Mouse (Mus musculus): ENCODE results near the gene Nol6. TPM values are rescaled to one million over a fixed set of nuclear protein-coding genes. Genes with fewer than 3 reads are reported as not detected.

Nol6 gene
- polyA plus RNA-seq (2015; fragmentation: Nextera tagmentation; extraction: Ambion mirVana): 12.1 and 15.8 TPM in 2 replicates

DNA sequence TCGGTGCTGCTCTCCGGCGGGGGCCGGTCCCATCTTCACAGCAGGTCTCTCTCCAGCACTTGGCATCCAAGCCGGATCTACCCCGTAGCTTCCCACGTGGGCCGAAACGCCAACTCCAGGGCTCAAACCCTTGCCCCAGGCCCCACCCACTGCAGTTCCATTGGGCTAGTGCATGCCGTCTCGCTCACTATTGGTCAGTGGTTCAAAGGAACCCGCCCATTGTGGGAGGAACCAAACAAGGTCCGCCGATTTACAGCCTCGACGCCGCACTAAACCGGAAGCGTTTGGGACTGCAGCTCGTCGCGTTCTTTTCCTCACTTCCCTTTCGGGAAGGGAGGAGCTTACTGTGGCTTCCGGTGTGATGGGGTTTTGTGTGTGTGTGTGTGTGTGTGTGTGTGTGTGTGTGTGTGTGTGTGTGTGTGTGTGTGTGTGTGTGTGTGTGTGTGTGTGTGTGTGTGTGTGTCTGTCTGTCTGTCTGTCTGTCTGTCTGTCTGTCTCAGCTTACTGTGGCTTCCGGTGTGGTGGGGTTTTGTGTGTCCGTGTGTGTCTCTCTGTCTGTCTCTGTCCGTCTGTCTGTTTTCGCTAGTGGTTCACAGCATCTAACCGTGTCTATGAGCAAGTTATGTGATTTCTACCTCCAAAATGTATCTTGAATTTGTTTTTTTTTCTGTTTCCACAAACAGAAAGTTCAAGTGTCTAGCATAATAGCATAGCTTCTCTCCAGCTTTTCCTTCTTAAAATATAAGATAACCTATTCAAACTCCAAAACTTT lies at the start of gene Nol6:
Nol6 (minus strand) TSS at position 276 of the 772 bp plus-strand sequence.
- peak; percentile 99 for DNase-seq (ENCODE audit: low spot score)

DNA sequence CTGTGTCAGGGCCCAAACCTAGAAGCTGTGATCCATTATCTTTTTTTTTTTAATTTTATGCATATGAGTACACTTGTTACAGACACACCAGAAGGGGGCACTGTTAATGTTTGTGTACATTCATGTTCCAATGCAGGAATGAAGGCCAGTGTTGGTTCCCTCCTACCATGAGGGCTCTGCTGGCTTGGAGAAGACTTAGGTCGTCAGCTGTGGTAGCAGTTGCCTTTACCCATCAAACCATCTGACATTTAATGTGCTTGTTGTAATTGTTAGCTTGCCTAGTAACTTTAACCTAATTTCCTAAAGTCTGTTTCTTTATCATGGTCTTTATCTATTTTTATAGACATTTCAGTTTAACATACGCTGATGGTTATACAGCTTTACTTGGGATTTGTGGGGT lies 46.7 kb upstream of the Nol6 start:
- DNase-seq (ENCODE audit: low spot score): no peak

DNA sequence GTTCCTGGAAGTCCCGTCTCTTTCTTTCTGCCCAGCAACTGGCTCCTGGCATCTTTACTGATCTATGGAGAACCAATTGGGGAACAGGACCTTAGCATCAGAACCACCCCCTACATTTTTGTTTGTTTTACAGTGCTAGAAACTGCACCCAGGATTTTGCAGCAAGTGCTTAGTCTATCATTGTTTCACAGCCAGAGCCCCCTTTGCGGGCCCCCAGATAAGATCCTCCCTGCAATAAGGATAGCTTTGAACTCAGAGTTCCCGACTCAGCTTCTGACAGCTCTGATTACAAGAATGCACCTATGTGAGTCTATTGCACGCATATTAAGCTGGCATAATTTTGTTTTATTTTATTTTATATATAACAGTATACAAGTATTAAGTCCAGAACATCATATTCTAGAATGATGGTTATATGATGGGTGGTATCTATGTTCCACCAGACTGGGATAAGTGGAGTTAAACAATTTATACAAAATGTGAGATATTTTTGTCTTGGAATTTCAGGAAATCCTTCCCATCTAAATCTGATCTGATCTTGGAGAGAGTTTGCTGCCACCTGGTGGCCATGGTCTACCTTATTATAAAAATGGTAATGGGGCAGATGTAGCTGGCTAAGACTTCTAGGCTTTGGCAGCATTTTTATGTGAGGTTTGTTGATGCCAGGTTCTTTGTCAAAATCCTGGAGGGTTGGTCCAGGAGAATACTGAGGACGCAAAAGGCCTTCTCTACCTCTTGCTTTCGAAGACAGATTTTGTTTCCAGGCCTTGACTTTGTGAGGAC lies 41.6 kb upstream of the Nol6 start:
- peak; percentile 60 for DNase-seq (ENCODE audit: low spot score)

DNA sequence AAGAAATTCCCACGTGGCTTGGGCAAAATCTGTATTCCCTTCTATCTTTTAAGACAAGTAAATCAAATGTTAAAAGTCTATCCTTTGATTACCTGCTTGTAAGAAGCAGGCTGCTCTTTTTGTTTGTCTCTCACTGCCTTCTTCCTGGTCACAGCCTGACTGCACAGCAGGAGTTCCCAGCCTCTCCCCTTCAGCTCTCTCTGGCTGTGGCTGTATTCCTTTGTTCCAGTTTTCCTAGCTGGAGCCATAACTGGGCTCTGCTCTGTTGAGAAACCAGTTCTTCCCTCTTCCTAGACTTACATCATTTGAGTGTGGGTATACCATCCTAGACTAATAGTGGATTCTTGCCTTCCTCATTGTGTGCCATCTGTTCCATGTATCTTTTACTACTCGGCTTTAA lies 40.7 kb upstream of the Nol6 start:
- DNase-seq (ENCODE audit: low spot score): no peak

DNA sequence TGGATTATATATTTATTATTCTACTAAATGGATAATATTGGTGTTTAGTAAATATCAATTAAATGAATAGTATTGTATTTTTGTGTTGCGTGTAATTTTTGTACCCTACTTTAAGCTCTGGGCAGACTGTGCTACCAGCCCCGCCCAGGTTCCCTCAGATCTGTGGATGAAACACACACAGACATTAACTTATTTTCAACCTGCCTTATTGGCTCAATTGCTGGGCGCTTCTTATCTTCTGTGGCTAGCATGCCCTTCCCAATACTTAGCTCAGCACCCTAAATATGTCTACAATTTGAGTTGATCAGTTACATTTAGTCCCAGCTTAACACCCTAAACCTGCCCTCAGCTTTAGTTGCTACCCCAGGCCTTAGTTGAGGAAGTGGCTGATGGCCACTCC lies 37.0 kb upstream of the Nol6 start:
- no peak for DNase-seq (ENCODE audit: low spot score)

DNA sequence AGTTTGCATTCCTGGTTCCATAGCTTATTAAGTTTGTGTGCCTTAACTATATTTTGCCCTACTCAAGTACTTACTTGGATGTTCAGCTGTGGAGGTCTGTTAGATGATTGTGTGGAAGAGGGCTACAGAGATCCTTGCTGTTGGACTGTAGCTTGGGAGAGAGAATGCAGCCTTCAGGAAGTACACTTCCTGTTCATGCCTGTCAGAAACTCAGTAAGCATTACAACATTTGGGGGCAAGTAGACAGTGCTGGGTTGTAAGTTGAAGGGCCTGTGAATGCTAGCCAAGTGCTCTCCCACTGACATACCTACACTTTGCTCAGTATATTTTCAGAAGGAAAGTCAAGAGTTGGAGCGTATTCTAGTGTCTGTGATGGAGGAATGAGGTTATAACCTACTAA lies 34.0 kb upstream of the Nol6 start:
- no peak for DNase-seq (ENCODE audit: low spot score)

DNA sequence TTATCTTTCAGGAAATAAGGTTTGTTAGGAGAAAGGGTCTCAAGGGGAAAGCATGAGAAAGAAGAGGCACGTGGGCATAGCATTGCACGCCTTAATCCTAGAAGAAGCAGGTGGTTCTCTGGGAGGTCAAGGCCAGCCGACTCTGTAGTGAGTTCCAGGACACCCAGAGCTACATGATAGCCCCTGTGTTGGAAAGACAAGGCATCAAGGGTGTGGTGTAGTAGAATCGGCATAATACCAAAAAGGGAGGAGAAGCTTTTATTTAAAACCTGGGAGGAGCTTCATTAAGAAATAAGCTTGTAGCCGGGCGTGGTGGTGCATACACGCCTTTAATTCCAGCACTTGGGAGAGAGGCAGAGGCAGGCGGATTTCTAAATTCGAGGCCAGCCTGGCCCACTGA lies 32.7 kb upstream of the Nol6 start:
- no peak for DNase-seq (ENCODE audit: low spot score)

DNA sequence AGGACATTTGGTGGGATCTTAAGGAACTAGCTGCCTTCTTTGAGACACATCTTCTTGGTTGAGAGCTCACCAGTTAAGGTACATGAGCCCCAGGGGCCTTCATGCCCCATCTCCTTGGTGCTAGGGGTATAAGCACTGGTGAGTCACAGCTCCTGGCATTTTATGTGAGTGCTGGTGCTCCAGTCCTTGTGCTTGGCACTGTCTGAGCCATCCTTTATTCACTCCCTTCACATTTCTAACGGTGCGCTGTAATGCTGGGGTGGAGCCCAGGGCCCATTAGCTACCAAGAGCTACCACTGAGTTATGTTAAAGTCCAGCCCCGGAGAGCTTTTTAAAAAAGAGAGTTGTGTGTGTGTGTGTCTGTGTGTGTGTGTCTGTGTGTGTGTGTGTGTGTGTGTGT lies 28.9 kb upstream of the Nol6 start:
- no peak for DNase-seq (ENCODE audit: low spot score)

DNA sequence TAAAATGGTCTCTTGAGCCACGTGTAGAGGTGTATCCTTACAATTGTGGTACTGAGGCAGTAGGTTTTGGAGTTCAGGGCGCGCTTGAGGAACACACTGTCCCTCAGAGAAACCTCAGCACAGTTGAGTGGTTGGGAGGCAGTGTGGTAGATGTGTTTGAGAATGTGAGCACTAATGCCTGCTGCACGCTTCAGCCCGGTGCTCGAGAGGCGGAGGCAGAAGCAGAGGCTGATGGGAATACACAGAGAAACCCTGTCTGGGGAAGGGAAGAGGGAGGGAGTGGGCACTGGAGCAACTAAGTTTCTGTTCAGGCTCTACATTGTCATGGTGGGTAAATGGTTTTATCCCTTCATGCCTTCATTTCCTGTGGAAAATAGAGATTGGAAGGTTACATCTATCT lies 26.9 kb upstream of the Nol6 start:
- no peak for DNase-seq (ENCODE audit: low spot score)

DNA sequence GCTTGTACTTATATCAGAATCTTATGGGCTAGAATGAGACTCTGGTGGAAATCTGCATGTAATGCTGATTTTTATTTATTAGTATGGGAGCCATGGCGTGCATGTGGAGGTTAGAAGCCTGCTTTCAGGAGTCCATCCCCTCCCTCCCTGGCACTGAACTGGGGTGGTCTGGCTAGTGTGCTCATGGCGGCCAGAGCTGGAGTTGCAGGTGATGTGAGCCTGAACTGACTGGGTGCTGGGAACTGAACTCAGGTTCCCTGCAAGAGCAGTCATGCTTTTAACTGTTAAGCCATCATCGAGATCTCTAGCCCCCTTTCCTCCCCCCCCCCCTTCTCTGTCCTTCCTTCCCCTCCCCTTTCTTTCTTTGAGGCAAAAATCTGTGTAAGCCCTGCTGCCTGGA lies 25.6 kb upstream of the Nol6 start:
- DNase-seq (ENCODE audit: low spot score): no peak

DNA sequence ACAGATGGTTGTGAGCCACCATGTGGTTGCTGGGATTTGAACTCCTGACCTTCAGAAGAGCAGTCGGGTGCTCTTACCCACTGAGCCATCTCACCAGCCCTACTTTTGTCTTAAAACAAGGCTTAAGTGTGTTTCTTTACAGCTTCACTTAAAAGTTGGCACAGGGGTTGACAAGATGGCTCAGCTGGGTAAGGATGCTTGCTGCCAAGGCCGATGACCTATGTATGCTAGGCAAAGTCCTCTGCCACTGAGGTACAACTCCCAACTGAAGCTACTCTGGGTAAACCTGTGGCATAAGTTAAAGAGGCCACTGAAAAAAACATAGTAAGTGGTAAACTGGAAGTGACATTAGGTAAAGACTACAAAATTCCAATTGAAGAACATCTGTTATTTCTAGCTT lies 18.3 kb upstream of the Nol6 start:
- DNase-seq (ENCODE audit: low spot score): no peak

DNA sequence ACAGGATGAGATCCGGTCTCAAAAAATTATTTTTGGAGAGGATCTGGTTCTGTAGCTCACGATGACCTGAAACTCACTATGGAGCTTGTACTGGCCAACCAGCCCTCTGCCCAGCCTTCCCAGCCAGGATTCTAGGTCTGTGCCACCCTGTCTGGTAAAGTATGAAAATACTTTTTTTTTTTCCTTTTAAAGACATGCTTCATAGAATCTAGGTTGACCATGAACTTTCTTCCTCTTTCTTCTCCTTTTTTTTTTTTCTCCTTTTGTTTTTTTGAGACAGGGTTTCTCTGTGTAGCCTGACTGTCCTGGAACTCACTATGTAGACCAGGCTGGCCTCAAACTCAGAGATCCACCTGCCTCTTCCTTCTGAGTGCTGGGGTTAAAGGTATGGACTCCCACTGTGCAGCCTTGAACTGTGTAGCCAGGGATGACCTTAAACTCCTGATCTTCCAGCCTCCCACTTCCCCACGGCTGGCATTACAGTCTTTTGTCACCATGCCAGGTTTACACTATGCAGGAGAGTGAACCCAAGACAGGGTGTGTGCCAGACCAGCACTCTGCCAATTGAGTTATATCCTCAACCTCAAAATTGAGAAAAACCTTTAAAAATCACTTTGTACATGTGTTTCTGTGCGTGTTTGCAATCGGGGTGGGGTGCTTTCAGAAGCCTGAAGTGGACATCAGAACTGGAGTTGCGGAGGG lies 16.1 kb upstream of the Nol6 start:
- DNase-seq (ENCODE audit: low spot score): no peak

DNA sequence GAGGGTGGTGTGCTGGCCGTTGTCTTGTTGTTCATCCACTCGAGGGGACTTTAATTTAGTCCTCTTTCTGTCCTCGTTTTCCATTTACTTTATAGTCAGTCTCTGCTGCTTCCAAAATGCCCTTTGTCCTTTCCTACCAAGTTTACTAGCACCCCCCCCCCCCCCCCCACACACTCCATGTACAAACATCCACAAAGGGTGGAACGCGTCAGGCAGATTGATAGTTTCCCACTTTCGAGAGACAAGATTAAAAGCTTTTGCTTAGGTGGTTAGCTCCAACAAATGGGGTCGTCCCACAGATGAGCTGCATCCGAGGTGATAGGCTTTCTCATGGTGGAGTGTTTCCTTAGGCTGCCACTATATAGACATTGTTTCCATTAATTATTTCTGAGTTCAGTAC lies 12.6 kb upstream of the Nol6 start:
- no peak for DNase-seq (ENCODE audit: low spot score)

DNA sequence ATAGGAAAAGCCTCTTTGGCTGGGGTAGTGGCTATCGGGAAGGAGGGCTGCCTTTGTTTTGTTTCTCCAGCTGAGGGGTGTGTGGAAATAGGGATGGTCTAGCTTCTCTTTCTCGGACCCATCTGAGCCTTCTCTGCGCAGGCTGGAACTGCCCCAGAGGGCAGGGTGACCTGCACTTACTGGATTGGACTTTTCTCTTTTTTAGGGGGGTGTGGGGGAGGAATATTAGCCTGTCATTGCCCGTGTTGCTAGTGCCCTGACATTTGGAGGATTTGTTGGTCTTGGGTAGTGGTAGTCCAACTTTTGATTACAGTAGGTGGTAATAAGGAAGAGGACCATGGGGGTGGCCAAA lies 12.2 kb upstream of the Nol6 start:
- DNase-seq (ENCODE audit: low spot score): no peak

DNA sequence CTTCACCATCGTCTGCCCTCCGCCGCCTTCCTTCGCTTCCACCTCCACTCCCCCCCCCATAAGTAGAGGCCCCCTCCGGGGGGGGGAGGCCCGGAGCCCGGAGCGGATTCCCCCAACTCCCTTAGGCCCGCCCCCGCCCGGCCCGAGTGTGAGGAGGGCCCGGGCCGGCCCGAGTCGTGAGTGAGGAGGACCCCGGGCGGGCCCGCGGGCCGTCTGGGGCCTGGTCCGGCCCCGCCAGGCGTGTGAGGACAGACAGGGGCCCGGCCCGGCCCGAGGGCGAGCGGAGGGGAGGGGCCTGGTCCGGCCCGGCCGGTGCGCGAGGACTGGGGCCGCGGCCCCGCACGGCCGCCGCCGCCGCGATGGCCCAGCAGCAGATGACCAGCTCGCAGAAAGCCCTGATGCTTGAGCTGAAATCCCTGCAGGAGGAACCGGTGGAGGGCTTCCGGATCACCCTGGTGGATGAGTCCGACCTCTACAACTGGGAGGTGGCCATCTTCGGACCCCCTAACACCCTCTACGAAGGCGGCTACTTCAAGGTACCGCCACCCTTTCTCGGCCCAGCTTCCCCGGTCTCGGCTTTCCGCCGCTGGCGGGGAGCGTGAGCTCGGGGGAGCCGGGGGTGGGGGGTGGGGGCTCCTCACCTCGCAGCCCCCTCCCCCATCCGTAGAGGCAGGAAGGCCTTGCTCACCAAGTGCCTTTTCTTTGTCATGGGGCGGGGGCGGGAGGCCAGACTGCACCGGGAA lies 11.6 kb upstream of the Nol6 start, which contains the start of gene Ube2r2:
Ube2r2 (plus strand) TSS at position 33 of the 743 bp plus-strand sequence.
- DNase-seq (ENCODE audit: low spot score): peak; percentile 62

DNA sequence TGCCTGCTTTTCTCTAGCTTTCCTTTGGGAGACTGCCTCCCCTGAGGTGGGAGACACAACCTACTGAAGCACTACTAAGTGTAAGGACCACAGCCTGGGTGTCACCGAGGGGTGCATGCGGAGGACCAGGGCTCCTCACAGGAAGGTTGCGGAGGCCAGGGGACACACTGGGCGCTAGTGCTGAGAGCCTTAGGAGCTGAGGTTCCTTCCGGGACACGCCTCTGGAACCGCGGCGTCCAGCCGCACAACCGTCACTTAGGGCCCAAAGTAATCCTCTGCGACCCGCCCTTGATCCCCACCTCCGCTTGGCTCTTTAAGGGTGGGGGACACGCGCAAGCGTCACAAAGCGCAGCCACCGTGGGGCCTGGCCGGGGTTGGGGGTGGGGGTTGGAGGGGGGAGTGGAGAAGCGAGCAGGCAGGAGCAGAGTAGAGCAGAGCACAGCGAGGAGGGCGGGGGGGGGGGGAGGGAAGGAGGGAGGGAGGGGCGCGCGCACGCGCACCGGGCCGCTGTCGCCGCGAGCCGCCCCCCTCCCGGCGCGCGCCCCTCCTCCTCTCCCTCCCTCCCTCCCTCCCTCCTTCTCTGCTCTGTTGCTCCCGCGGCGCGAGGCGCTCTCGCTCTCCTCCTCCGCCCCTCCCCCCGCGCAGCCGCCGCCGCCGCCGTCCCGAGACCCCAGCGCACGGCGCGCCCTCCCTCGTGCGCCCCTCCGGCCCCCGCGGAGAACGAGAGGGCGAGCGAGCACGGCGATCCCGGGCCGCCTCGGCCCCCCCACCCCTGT lies 10.9 kb upstream of the Nol6 start:
- DNase-seq (ENCODE audit: low spot score): peak; percentile 88

DNA sequence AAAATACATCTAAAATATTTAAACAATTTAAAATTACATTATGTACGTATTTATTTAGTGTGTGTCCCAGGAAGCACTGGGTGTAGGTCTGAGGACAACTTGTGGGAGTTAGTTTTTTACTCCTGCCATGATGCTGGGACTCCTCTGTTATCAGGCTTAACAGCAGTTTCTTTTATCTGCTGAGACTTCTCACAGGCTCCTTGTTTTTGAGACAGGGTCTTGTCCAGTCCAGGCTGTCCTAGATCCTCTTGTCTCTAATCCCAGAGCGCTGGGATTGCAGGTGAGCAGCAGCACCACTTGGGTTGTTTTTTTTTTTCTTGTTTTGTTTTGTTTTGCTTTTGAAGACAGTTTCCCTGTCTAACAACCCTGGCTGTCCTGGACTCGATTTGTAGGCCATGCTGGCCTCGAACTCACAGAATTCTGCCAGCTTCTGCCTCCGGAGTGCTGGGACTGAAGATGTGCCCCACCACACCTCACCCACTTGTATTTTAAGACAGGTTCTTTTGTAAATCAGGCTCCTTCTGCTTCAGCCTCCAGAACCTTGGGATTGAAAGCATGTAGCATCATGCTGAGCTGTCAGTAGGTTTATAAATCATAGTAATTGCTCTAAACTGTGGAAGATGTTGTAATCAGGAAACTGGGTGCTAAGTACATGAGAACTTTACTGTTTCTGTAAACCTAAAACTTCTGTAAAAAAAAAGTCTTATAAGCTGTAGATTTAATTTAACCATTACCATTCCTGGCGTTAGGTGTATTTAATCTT lies 9.5 kb upstream of the Nol6 start:
- no peak for DNase-seq (ENCODE audit: low spot score)

DNA sequence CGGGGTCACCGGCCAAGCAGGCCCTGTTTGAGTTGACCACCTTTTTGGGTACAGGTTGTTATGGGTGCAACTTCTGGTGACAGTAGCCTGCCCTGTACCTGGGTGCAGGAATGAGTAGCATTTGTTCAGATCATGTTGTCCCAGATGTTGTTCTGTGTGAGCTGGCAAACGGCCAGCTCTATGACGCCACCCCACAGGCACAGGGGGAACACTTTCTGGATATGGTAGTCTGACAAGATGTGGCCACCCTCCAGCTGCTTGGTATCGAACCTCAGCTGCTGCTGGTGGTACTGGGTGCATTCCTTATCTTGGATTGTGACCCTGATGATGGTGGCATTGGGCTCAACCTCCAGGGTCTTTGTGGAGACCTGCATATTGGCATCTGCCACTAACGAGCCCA lies 8.2 kb upstream of the Nol6 start:
- DNase-seq (ENCODE audit: low spot score): no peak

DNA sequence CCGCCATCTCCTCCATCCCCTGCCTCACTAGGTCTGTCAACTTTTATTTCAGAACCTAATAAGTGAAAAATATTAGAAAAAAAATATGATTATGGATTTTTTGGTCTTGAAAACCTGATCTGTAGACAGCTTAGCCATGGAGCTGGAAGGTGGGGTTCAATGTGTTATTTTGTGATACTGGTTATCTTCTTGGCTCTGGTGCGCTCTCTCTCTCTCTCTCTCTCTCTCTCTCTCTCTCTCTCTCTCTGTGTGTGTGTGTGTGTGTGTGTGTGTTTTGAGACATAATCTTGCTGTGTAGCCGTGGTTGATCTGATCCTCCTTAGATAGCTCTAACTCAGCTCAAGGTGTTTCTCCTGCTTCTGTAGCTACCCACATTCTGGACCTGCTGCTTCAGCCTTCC lies 5.6 kb upstream of the Nol6 start:
- DNase-seq (ENCODE audit: low spot score): no peak

DNA sequence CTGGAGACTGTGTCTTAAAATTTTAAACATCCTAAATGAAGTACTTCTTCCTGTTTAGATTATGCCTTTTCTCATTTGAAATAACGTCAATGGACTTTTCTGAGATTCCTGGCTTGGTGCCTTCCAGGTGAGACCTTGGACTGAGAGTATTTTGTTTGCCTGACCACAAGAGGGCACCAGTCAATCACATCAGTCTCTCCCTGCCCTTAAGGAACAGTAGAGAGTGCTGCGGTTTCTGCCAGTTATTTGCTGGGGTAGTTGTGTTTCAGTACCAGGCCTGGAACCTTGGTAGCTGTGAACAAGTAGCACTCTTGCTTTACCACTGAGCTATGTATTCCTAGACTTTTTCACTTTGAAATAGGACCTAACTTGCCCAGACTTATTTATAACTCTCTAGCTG lies 5.2 kb upstream of the Nol6 start:
- DNase-seq (ENCODE audit: low spot score): peak; percentile 75
